Mouse (Mus musculus) frontal cortex, postnatal 36 days (tissue): ENCODE results near the gene Uhrf2.

Experiments
- DNase-seq, 2 experiments: peaks; one replicate each; pipeline ENCODE4 v3.0.0; 2022; ENCODE audit warnings: low spot score in 2 of 2

Uhrf2 gene

DNA sequence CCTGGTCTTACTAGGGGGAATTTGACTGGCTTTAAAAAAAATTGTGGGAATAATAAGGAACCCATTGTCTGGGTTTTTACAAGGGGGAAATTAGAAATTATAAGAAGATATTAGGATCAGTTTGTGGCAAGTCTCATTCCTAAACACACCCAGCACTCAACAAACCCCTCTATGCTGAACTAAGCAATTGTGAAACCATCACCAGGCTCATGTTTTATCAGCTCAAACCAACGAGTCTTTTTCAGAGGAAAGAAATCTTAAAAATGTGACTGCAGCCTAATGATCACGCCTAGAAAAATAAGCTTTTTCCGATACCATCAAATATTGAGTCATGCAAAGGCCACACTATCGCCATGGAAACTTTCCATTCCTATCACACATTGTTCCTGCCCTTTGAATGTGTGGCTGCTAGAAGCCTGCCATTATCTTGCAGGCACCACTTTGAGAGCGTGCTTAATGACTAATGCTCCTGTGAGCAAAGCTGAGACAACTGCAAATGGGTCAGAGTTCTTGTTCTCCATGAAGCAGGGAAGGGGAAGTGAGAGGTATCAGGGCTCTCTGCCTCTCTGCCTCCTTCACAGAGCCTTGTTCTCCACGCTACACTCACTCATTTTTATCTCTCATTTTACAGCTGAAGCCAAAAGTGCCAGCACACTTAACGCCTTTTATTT is 94.8 kb downstream of the Uhrf2 start:
- no peak for DNase-seq

DNA sequence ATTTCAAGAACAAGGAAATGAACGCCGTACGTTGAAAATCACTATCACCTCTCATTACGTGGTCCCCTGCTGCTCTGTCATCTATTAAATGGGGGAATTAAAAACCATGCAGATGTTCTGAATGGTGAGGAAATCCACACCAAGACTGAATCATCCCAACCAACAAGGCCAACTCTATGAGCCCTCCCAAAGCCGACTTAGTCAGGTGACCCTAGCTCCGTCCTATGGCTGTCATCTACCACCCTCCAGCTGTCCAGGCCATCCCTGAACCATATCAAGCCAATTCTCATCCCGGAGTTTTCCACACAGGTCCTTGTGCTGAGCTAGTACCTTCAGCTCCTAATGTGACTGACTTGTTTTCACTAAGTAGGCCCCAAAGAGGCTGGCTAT is 95.4 kb downstream of the Uhrf2 start:
- DNase-seq: no peak

GRCm38 (mm10) chr19:30128177-30128576 is 97.9 kb downstream of the Uhrf2 start:
- no peak for DNase-seq

DNA sequence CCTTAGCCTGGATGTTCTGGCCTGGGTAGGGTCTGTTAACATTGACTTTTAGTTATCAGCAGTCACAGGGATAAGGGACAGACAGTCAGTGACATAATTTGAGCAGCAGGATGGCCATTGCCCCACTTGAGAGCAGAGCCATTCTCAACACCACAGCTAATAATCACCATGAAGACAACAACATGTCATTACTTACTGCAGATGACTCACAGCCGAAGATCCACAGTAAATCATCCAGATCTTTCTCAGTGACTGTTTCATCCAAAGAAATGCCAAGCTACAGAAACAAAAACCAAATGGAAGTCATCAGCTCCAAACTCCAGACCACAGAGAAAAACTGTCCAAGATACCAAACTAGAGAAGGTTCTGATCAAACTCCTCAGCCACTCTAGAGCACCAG is 106.0 kb downstream of the Uhrf2 start:
- DNase-seq: no peak
